Mouse (Mus musculus): ENCODE results near the gene Slc9a9. TPM values are rescaled to one million over a fixed set of nuclear protein-coding genes. Genes with fewer than 3 reads are reported as not detected.

Slc9a9 gene
- polyA plus RNA-seq, 1 experiment from 2014 or later = 2.6 TPM

DNA sequence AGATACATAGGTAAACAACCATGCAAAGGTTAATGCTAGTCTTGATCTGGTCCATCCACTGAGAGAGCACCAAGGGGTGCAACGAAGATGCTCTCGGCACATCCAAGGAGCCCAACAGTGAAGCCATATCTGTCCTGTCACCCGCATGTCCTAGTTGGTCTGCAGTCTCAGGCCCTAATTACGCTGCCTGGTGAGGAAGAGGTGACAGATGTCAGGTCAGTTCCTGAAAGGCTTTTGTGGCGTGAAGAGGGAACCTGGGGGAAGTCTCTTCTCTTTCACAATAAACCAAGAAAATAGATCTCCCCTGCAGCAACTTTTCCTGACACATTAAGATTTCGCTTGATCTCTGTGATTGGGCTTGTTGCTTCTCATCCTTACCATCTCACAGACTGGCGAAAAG is 277.5 kb downstream of the Slc9a9 start:
- Histone ChIP-seq H3K4me1 (peaks cover 3% of the 10 kb centered on the region; the same call in 1 of the 2 replicates), H3K4me3 (no peak overlapping the region), H3K36me3 (replicated peaks) (no peaks in the 10 kb centered on the region), H3K27me3 (replicated peaks; ENCODE audit: low read depth, poor library complexity, severe bottlenecking) (no peaks in the 10 kb centered on the region), H3K27ac (replicated peaks) (no peak overlapping the region), H3K9me3 (no peaks in the 10 kb centered on the region)
- no peak for DNase-seq (ENCODE audit: low spot score)
- WGBS = 68% methylated on average over 7 of the region's 7 CpGs

DNA sequence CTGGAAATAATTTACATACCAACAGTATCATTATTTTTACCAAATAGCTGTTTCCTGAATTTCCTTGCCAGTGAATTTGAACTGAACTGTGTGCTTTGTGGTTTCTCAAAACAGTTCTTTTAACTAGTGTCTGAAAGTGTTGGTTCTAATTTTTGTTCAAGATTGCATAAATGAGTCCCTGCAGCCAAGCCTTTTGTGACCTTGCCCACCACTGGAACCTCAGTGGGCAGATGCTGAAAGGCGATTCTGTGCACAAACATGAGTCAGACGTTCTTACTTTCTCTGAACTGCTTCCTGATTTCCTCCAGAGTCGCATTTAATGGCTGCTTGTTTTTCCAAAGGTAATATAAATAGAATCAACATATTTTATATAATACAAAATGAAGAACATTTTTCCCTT is 281.0 kb downstream of the Slc9a9 start:
- no peak overlapping the region for H3K27ac ChIP-seq (replicated peaks)
- 48% methylated on average over 3 of the region's 3 CpGs for WGBS
- no peaks in the 10 kb centered on the region for H3K36me3 ChIP-seq (replicated peaks)
- H3K27me3 ChIP-seq (replicated peaks; ENCODE audit: low read depth, poor library complexity, severe bottlenecking) = no peaks in the 10 kb centered on the region
- H3K9me3 ChIP-seq = no peaks in the 10 kb centered on the region
- DNase-seq (ENCODE audit: low spot score) = no peak
- no peak overlapping the region for H3K4me3 ChIP-seq
- H3K4me1 ChIP-seq = peaks cover 7% of the 10 kb centered on the region; the same call in 1 of the 2 replicates

GRCm38 (mm10) chr9:94955645-94956044 is 285.9 kb downstream of the Slc9a9 start:
- 65% methylated on average over 2 of the region's 2 CpGs for WGBS
- no peaks in the 10 kb centered on the region for H3K27me3 ChIP-seq (replicated peaks; ENCODE audit: low read depth, poor library complexity, severe bottlenecking)
- no peaks in the 10 kb centered on the region for H3K9me3 ChIP-seq
- peaks cover 6% of the 10 kb centered on the region; the same call in 1 of the 2 replicates for H3K4me1 ChIP-seq
- no peaks in the 10 kb centered on the region for H3K36me3 ChIP-seq (replicated peaks)
- no peak for DNase-seq (ENCODE audit: low spot score)
- H3K4me3 ChIP-seq = no peak overlapping the region
- H3K27ac ChIP-seq (replicated peaks) = no peak overlapping the region

- Histone ChIP-seq H3K4me3 (no peak overlapping the region), H3K9me3 (no peaks in the 10 kb centered on the region), H3K27me3 (replicated peaks; ENCODE audit: low read depth, poor library complexity, severe bottlenecking) (no peaks in the 10 kb centered on the region), H3K27ac (replicated peaks) (no peak overlapping the region), H3K4me1 (peaks cover 6% of the 10 kb centered on the region; the same call in 1 of the 2 replicates), H3K36me3 (replicated peaks) (no peaks in the 10 kb centered on the region)
- WGBS = 79% methylated on average over 2 of the region's 2 CpGs
- no peak for DNase-seq (ENCODE audit: low spot score)
Measured at GRCm38 (mm10) chr9:94958382-94958781, 288.7 kb downstream of the Slc9a9 start.

DNA sequence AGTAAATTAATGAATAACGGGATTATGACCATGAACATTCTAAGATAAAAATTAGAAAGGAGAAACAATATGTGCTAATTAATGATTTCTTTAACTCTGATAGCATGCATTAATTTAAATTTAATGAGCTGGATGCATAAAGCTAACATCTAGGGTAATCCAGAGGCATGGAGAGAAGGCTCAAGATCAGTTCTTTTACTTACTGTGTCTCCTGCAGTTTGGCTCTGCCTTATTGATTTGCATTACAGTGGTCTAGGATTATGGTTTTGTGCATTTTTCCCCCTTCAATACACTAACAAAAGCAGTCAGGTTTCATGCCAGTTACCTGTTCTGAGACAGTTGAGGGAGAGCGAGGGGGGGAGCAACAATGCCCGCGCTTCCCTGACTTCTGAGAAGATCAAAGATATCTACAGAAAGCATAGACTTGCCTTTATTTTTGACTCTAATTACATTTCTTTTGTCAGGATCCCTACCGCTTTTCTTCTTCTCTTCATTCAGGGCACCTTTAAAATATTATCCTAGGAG is 298.9 kb downstream of the Slc9a9 start:
- Histone ChIP-seq H3K27me3 (replicated peaks; ENCODE audit: low read depth, poor library complexity, severe bottlenecking) (no peaks in the 10 kb centered on the region), H3K4me1 (no peaks in the 10 kb centered on the region), H3K36me3 (replicated peaks) (no peaks in the 10 kb centered on the region), H3K27ac (replicated peaks) (no peak overlapping the region), H3K4me3 (no peak overlapping the region), H3K9me3 (no peaks in the 10 kb centered on the region)
- WGBS = 85% methylated on average over 5 of the region's 5 CpGs
- no peak for DNase-seq (ENCODE audit: low spot score)

GRCm38 (mm10) chr9:94969131-94969530 is 299.4 kb downstream of the Slc9a9 start:
- Histone ChIP-seq H3K4me3 (no peak overlapping the region), H3K4me1 (no peaks in the 10 kb centered on the region), H3K9me3 (no peaks in the 10 kb centered on the region), H3K27ac (replicated peaks) (no peak overlapping the region), H3K27me3 (replicated peaks; ENCODE audit: low read depth, poor library complexity, severe bottlenecking) (no peaks in the 10 kb centered on the region), H3K36me3 (replicated peaks) (no peaks in the 10 kb centered on the region)
- no peak for DNase-seq (ENCODE audit: low spot score)
- 53% methylated on average over 1 of the region's 1 CpGs for WGBS

GRCm38 (mm10) chr9:94972021-94972420 is 302.3 kb downstream of the Slc9a9 start:
- no peaks in the 10 kb centered on the region for H3K36me3 ChIP-seq (replicated peaks)
- no peak overlapping the region for H3K27ac ChIP-seq (replicated peaks)
- H3K4me3 ChIP-seq = no peak overlapping the region
- H3K4me1 ChIP-seq = no peaks in the 10 kb centered on the region
- WGBS = 64% methylated on average over 2 of the region's 2 CpGs
- no peaks in the 10 kb centered on the region for H3K27me3 ChIP-seq (replicated peaks; ENCODE audit: low read depth, poor library complexity, severe bottlenecking)
- H3K9me3 ChIP-seq = no peaks in the 10 kb centered on the region
- no peak for DNase-seq (ENCODE audit: low spot score)

GRCm38 (mm10) chr9:94972693-94973092 is 303.0 kb downstream of the Slc9a9 start:
- Histone ChIP-seq H3K27ac (replicated peaks) (no peak overlapping the region), H3K36me3 (replicated peaks) (no peaks in the 10 kb centered on the region), H3K4me1 (no peaks in the 10 kb centered on the region), H3K9me3 (no peaks in the 10 kb centered on the region), H3K27me3 (replicated peaks; ENCODE audit: low read depth, poor library complexity, severe bottlenecking) (no peaks in the 10 kb centered on the region), H3K4me3 (no peak overlapping the region)
- no peak for DNase-seq (ENCODE audit: low spot score)
- 94% methylated on average over 2 of the region's 2 CpGs for WGBS

GRCm38 (mm10) chr9:94976191-94976590 is 306.5 kb downstream of the Slc9a9 start:
- Histone ChIP-seq H3K36me3 (replicated peaks) (no peaks in the 10 kb centered on the region), H3K27me3 (replicated peaks; ENCODE audit: low read depth, poor library complexity, severe bottlenecking) (no peaks in the 10 kb centered on the region), H3K9me3 (no peaks in the 10 kb centered on the region), H3K4me3 (no peak overlapping the region), H3K4me1 (no peaks in the 10 kb centered on the region), H3K27ac (replicated peaks) (no peak overlapping the region)
- WGBS = 83% methylated on average over 1 of the region's 1 CpGs
- DNase-seq (ENCODE audit: low spot score) = no peak

DNA sequence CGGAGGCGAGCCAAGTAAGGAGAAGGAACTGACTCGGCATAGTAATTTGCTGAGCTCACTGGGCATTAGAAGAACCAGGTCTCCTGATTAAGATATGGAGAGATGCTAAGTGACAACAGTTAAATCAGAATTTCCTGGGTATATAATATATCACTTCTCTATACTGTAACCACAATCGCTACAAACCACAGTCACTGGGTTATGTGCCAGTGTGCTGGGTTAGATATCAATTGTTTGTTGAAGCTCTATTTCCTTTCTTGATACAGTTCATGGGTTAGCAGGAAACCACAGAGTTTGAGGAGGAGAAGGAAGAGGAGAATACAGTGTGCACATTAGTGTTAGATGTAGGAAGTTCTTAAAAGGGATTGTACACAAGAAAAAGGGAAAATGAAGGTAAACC is 323.9 kb downstream of the Slc9a9 start:
- 93% methylated on average over 4 of the region's 4 CpGs for WGBS
- H3K27me3 ChIP-seq (replicated peaks; ENCODE audit: low read depth, poor library complexity, severe bottlenecking) = no peaks in the 10 kb centered on the region
- no peaks in the 10 kb centered on the region for H3K9me3 ChIP-seq
- no peaks in the 10 kb centered on the region for H3K36me3 ChIP-seq (replicated peaks)
- H3K4me3 ChIP-seq = no peak overlapping the region
- H3K4me1 ChIP-seq = no peaks in the 10 kb centered on the region
- no peak for DNase-seq (ENCODE audit: low spot score)
- H3K27ac ChIP-seq (replicated peaks) = no peak overlapping the region

GRCm38 (mm10) chr9:95020136-95020706 is 350.5 kb downstream of the Slc9a9 start:
- no peak overlapping the region for H3K27ac ChIP-seq (replicated peaks)
- DNase-seq (ENCODE audit: low spot score) = no peak
- no peaks in the 10 kb centered on the region for H3K4me1 ChIP-seq
- no peaks in the 10 kb centered on the region for H3K27me3 ChIP-seq (replicated peaks; ENCODE audit: low read depth, poor library complexity, severe bottlenecking)
- WGBS = 95% methylated on average over 12 of the region's 12 CpGs
- no peaks in the 10 kb centered on the region for H3K36me3 ChIP-seq (replicated peaks)
- no peak overlapping the region for H3K4me3 ChIP-seq
- no peaks in the 10 kb centered on the region for H3K9me3 ChIP-seq

DNA sequence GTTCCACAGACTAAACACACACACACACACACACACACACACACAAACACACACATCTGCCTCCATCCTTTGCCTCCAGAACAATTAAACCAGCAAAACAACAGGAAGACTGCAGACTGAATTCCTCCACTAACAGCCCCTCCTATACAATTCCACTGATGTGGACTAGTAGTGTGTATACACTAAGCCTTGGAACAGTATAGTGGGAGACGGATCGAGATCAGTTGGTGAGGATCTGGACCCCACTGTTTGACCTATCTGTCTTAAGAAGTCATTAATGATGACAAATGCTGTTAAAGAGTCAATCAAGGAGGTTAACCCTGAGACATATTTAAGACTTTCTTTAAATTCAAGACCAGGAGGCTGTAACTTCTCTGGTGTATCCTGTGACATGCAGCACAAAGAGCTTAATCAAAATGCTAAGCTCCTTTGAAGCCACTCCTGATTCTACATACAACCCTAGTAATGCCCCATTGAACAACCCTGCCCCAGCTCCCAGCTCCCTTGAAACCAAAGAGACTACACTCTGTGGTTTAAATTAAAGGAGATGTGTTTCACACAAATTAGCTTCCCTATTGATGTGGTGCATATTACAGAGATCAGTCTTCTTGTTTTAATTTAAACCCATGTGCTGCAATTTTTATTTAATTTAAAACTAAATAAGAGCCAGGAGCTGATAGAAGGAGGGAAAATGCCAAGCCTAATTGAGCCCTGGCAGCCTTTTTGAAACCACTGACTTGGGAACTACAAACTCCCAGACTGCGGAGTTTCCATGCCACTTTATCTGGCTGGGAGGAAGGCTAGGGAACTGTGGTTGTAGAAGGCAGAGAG is 364.6 kb downstream of the Slc9a9 start:
- Histone ChIP-seq H3K9me3 (no peaks in the 10 kb centered on the region), H3K27me3 (replicated peaks; ENCODE audit: low read depth, poor library complexity, severe bottlenecking) (no peaks in the 10 kb centered on the region), H3K4me3 (no peak overlapping the region), H3K4me1 (no peaks in the 10 kb centered on the region), H3K36me3 (replicated peaks) (no peaks in the 10 kb centered on the region), H3K27ac (replicated peaks) (no peak overlapping the region)
- WGBS = 79% methylated on average over 3 of the region's 3 CpGs
- DNase-seq (ENCODE audit: low spot score) = no peak

GRCm38 (mm10) chr9:95036209-95036608 is 366.5 kb downstream of the Slc9a9 start:
- Histone ChIP-seq H3K27ac (replicated peaks) (no peak overlapping the region), H3K9me3 (no peaks in the 10 kb centered on the region), H3K36me3 (replicated peaks) (no peaks in the 10 kb centered on the region), H3K27me3 (replicated peaks; ENCODE audit: low read depth, poor library complexity, severe bottlenecking) (no peaks in the 10 kb centered on the region), H3K4me1 (no peaks in the 10 kb centered on the region), H3K4me3 (no peak overlapping the region)
- no peak for DNase-seq (ENCODE audit: low spot score)

Measured in embryonic facial prominence, embryonic 10.5 days (tissue).